Mouse (Mus musculus) thymus, postnatal 0 days (tissue): ENCODE measurements around the gene Fam78b. TPM values are rescaled to one million over a fixed set of nuclear protein-coding genes. Genes with fewer than 3 reads are reported as not detected.

Experiments
- DNase-seq: peaks from one replicate; pipeline ENCODE4 v3.0.0-alpha.2; 2015; ENCODE audit warnings: low spot score
- polyA plus RNA-seq: library from polyadenylated mRNA; unstranded; fragments of >200 nt; fragmentation: Nextera tagmentation; extraction: Ambion mirVana; gene quantifications from 2 replicates; pipeline ENCODE4 v1.2.1, GENCODE M21; 2015

Fam78b gene
- polyA plus RNA-seq, 1 experiment from 2014 or later, result 0.70 TPM

DNA sequence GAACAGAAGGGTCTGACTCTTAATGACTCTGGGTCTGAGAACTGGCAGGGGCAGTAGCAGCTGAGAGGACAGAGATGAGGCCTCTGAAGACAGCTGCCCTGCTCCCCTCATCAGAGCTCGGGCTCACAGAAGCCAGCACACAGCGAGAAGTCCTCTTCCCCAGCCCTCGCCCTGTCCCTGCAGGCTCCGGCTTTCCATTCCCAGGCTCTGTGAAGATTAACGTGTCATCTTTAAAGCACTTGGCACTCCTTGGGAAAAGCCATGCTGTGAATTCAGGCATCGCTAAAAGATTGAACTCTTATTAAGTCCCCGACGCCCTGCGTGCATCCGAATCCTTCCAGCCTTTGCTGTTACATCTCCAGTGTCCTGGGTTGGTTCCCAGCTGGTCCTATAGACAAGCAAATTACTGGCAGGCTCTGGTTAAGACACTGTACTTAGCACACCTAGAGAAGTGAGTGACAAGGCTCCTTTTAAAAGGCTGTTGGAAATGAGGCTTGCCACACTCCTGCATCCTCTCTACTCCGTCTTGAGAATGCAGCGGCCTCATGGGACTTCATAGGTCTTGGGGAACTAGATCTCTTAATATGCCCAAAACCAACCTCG is 30.9 kb downstream of the Fam78b start:
- DNase-seq, result no peak

DNA sequence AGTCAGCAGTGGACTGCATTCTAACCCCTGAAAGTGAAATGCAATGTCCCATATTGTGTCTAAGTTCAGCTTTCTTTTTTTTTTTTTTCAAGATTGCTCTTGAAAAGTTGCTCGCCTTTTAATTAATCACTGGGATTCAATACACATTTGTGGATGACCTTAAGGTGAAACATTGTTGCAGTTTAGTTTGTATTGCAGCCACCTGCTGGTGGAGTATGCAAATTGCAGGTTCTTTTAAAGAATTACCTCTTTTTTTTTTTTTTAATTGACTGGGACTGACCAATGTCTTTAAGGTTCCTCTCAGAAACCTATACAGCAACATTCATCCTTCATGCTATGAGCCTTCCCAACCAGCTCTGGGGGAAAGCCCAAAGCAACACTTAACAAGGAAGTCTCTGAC is 33.2 kb downstream of the Fam78b start:
- no peak for DNase-seq

DNA sequence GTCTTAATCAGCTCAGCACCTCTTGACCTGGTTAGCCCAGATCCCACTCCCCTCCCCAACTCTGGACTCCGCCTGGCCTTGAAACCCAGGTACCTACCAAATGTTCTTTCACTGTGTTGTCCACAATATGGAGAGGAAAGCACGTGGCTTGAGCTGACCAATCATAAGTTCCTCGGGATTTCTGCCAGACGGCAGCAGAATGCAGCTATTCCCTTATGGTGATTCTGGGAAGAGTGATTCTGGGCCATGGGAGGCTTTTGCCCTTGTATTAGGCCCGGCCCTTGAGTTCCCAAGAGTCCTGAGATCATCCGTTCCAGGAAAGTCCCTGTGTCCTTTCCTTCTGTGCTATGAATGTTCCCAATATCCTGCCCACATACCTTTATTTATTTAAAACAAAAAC is 41.3 kb downstream of the Fam78b start:
- DNase-seq, result no peak

DNA sequence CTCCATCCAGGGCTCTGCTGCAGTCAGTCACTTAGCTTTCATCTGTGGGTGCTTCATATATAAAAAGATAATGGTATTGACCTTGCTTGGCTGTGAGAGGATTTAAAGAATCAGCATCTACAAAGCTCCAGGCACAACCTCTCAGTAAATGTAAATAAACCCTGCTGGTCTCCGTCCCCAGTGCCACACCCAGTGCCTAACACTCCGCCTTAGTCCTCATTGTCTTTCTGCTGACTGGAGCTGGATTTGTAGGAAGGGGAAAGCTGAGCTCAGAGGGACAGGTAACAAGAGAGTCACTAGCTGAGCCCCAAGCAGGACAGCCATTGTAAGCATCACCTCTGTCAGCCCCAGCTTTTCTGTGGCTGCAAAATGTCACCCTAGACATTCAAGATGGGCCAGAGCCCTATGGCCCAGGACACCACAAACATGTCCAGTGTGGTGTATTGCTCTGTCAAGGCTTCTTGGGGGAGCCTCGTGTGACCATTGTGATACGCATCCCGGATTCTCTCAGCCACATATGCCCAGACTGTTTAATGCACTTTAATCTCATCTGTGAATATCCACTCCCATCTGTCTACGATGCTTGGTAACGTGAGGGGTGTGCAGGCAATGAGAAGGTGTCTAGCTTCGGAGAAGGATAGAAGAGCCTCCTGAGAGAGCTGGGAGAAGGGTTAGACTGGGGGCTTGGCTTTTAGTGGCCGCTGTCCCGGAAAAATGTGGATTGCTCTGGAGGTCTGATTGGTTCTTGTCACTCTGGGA is 45.1 kb downstream of the Fam78b start:
- DNase-seq, result no peak

DNA sequence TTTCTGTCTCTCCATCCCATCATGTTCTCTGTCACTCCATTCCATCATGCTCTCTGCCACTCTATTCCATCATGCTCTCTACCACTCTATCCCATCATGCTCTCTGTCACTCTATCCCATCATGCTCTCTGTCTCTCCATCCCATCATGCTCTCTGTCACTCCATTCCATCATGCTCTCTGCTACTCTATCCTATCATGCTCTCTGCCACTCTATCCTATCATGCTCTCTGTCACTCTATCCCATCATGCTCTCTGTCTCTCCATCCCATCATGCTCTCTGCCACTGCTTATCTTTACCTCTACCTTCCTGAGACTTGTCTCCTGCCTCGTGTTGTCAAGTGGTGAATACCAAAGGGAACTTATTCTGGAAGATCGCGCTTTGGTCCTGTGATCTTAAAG is 49.6 kb downstream of the Fam78b start:
- no peak for DNase-seq

DNA sequence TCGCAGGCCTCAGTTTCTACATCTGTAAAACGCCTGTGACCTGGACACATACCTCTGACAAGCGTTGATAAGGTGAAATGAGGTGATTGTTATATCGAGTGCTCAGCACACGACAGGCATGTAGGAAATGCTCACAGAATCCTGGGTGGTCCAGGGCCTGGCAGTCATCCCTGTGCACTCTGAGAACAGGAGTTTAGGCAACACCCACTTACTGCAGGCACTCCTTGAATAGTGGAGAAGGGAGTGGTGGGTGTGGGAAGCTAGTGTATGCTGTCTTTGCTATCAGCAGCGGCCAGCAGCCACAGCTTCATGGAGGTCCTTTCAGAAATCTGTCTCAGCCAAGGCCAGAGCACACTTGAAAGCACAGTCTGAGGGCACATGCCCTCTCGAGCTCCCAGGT is 52.8 kb downstream of the Fam78b start:
- no peak for DNase-seq

DNA sequence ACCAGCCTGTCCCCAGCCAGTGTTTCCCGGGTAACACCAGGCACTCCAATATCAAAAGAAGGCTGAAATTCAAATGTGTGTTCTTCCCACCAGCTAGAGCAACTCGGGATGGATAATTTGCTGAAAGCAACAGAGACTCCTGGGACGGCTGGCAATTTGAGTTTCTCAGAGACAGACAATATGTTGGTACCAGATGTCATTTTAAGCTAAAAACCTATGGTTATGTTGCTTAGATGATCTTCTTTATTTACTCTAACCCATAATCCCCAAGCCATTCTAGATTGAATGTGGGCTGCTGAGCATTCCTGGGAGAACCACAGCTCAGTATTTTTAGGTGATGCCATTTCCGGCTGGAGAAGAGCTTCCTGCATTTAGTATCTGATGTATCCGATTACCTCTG is 56.3 kb downstream of the Fam78b start:
- no peak for DNase-seq

DNA sequence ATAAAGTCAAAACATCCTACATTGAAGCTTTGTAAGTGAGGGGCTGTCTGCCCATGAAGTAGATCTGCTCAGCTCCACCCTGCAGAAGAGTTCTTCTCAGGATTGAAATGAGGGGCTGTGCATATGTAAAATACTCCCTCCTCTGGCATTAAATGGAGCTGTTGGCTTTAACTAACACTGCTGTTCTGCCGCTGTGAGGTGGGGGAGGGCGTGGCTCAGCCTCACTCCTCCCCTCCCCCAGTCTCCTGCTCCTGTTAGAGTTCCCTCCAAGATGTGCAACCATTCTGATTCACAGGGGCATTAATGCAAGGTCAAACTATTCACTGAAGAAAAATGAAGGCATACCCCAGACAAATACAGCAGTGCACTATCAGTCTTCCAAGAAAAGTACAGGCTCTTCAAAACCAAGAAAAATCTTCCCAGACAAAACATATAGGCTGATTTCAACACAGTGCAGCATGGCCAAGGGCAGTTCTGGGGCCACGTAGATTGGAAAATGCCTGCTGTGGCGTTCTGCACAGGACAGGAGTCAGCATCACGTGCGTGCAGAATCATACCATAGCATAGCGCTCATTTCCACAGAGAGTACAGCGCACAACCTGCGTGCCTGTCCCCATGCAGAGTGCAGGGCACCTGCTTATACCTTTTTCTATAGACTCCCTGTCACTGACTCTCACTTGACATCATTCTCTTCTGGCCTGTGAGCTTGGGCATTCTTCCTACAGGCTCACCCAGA is 58.5 kb downstream of the Fam78b start:
- DNase-seq, result no peak

DNA sequence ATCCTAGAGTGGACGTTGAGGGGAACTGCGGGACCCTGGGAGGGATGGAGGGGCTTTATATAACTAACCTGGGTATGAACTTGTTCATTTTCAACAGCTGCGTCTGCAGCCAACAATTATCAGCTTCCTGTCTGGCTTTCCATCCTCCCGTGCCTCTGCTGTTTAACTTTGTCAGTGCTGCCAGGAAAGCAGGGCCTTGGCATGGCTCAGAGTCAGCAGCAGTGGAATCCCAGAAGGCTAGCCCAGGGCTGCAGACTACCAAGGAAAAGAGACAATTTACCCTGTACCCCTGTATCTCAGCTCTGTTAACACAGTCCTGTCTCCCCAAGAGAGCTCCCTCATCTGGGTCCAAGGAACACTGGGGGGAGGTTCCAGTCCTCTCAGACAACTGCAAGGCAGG is 62.8 kb downstream of the Fam78b start:
- DNase-seq, result no peak

DNA sequence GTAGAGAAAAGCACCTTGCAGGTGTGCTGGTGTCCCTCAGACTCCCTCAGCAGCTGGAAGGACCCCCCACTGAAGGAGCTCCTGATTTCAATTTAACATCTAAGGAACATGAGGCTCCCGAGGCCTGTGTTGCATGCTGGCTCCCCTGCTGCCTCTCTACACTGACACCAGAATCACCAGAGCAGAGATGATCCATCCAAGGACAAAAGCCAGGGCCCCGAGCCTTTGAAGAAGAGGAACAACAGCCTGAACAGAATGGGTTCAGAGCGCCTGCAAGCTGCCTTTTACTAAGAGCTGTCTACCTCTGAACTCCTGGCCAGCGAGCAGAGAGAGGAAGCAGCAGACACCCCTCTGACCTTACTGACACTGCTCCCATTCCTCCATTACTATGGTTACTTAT is 64.3 kb downstream of the Fam78b start:
- DNase-seq, result no peak

DNA sequence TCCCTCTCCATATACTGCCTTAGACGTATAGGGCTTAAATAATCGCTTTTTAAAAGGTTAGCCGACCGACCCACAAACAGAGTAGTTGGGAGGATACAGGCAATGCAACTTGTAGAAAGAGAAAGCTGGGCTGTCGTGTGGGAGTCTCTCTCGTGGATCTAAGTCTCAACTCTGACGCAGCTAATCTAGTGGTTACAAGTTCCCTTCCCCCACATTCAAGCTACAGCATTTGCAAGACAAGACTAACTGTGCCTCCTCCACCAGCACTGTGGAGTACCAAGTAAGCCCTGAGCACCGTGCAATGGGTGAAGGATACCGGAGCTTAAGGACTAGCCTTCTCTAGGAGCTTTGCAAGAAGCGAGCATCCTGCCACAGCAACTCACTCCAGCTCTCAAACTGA is 64.8 kb downstream of the Fam78b start:
- no peak for DNase-seq

DNA sequence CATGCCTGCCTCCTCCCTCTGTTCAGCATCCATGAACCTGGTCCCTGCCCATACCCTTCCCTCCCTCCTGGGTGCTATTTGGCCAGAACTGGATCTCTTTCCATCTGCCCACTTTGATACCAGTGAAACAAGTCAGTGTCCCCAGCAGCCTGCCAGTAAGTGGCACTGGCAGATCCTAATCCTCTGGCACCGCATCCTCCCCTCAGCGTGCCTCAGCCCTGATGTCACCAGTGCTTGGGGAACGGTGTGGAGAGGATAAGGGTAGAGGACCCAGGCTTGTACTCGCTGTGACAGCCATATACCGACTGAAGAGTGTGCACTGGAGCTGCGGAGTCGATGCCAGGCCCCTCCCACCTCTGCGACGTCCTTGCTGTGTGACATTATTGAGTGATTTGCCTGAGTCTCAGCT is 65.7 kb downstream of the Fam78b start:
- DNase-seq, result no peak

DNA sequence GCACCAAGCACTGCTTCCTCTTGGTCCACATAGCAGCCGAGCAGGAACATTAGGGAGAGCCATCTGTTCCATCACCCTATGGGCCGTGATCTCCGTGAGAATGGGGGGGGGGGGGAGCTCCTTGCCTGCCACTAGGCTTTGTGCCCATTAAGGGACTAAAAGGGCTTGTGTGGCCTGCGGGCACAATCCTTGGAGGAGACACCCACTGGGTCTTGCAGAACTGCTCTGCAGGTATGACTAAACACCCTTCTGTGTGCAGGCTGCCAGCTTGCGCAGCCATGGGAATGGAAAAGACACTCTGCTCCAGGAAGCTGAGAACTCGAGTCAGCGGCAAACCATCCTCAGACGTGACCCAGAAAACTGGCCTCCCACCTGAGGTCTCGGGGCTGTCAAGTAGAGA is 68.5 kb downstream of the Fam78b start:
- no peak for DNase-seq

DNA sequence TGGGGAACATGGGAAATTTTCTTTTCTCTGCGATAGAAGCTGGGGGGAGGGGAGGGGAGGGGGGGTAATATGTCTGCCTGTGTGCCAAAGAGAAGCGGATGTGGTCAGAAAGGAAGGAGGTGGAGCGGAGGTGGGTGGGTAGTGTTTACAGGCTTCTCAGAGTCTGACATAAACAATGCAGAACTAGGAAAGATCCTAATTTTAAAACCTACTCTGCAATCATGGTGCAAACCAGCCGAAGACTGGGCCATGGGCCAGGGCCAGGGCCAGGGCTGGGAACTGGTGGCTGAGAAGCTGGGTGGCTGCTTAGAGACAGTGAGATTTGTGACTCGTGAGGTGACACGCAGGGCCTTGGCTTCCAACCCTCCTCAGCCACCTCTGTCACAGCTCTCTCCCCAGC is 69.1 kb downstream of the Fam78b start:
- no peak for DNase-seq

DNA sequence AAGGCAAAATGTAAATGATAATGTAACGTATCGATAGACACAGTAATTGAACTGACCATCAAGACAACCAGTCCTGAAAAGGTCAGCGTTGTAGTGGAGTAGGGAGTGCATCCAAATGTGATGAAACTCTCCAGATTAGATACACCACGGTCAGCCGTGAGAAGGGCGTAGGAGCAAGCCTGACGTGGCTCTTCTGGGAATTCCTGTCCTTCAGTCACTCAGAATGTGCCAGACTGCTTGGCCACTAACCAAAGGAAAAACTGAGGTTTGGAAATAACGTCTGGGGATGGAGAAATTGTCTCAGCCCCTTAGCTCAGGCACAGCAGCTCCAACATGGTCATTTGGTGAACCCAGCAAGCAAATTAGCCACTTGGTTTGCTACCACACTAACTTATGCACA is 74.5 kb downstream of the Fam78b start:
- no peak for DNase-seq

DNA sequence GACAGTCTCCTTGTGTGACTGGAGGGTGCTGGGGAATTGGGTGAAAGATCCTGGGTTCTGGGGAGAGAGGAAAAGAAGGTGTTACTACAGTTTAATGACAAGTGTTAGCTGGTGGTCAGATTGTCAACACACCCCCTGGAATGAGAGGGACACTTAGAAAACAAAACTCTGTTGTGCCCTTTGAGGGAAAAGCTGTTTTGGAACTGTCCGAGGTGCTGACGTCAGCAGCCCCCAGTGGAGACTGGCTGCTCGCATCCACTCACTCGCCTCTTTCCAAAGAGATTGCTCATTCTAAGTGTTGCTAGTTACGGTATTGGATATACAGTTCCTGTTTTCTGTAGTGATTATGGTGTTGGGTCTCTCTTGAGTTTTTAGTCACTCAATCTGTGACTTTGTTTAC is 78.3 kb downstream of the Fam78b start:
- DNase-seq, result no peak

DNA sequence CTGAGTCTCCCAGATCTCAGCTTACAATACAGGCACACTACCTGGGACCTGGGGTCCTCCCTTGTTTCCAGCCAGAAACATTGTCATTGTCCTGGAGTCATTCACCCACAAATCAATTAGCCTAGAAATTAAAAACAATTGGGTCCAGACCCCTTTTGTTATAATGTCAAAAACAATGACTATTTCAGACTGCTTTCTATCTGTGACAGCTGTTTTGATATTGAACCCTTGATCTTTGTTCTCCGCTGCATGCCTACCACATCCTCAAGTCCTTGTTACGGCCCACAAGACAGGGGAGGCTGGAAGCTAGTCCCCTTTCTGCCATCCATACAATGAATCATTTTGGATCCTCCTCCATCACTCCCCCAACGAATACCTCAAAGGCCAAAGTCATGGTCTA is 80.7 kb downstream of the Fam78b start:
- DNase-seq, result no peak

DNA sequence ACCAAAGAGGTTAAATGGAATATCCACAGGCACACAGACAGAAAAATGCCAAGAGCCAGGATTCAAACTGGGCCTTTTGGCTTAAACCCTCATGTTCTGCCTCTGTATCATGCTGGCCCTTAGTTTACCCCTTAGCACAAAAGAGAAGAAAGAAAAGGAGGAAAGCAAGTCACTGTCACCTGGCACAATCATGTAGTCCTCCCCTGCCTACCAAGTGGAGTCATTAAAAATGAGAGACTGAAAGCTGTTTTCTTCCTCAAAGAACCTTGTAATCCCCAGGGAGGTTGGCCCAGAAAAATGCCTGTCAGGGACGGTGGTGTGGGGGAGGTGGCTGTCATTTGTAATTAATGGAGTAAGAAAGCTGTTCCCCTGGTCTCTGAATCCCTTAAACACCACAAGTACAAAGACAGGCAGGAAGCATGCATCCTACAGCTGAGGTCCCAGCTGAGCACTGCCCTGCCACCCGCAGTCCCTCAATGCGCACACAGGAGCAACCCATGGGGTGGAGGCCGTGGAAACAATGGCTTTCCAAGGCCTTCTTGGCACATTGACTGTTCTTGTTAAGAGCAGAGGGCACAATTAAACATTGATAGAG is 81.4 kb downstream of the Fam78b start:
- no peak for DNase-seq

DNA sequence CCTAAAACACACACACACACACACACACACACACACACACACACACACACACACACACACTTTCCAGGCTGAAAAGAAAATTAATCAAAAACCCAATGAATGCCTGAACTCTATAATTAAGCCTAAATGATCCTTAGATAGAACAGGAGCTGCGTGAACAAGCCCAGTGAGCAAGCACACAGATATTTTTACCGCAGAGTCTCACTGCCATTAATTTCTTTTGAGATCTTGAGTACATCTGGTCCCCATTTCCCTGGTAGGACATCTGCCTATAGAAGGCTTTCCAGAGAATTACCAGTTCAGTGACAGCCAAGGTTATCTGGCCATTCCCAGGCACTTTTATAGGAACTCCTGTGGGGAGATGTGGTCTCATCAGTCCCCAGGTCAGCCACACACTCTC is 82.0 kb downstream of the Fam78b start:
- no peak for DNase-seq

DNA sequence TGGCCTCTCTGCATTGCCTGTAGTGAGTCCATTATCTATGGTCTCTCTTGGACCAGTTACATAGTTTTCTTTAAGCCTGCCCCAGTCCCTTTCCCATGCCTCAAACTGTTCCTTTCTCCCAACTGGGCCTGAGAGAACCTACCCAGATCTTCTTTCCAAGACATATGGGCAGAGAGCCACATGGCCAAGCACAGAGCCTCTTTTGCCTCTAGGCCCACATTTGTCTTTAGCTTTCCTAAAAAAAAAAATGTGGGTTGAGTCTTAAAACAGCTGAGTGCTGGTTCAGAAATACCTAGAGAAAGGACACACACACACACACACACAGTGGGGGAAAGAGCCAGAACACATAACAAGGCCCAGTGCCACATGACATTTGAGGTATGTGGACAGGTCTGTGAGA is 83.1 kb downstream of the Fam78b start:
- no peak for DNase-seq

DNA sequence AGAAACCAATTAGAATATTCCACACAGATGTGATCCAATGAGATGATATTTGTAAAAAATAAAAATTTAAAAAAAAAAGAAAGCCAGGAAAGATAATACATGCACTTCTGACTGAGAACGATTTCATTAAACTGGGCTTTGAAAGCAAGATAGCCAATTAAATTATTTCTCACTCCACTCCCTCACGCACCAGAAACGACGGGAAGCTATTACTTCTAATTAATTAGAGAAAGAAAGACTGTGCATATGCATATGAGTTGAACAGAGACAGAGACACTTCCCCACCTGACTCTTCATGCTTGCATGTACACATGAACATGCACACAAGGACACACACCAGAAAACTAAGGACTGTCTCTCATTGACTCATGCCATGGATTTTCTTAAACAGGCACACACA is 84.2 kb downstream of the Fam78b start:
- no peak for DNase-seq

DNA sequence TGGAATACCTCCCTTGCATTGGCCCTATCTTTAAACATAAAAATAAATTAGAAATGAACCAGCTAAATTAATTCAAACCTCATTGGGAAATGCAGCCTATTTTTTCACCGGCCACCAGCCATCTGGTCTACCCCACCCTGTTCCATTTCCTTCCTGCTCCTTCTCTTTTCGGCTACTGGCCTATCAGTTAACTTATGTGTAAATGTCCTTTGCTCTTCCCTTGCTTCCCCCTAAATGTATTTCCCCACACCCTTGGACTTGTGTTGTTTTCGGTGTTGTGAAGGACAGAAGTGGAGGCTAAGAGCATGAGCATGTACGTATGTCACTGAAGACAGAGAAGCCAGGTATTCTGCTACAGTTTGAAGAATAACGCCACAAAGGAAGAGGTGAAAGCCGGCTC is 89.2 kb downstream of the Fam78b start:
- no peak for DNase-seq
